Mouse (Mus musculus) T-helper 17 cell (primary cell): ENCODE data around the gene Dnpep.

Experiments
- in situ Hi-C, 2 experiments: fragments of 300-600 bp; cut with MboI, MseI; formaldehyde crosslinking; loops; 1 replicate in 1 of 2; 2 replicates in 1 of 2; pipeline ENCODE4 v1.15.1; 2025; ENCODE audit warnings: high pct_unique_total_duplicates in 2 of 2

Dnpep gene

GRCm38 (mm10) chr1:75278228-75278627 lies 39.6 kb downstream of the Dnpep start, which contains the start of gene Resp18:
Resp18 (minus strand) TSS chr1:75278415.
- in situ Hi-C loops, result loop anchor here (10.0 kb wide), 2 partner anchors 253 to 333 kb away; no protein-coding TSS in a partner anchor

DNA sequence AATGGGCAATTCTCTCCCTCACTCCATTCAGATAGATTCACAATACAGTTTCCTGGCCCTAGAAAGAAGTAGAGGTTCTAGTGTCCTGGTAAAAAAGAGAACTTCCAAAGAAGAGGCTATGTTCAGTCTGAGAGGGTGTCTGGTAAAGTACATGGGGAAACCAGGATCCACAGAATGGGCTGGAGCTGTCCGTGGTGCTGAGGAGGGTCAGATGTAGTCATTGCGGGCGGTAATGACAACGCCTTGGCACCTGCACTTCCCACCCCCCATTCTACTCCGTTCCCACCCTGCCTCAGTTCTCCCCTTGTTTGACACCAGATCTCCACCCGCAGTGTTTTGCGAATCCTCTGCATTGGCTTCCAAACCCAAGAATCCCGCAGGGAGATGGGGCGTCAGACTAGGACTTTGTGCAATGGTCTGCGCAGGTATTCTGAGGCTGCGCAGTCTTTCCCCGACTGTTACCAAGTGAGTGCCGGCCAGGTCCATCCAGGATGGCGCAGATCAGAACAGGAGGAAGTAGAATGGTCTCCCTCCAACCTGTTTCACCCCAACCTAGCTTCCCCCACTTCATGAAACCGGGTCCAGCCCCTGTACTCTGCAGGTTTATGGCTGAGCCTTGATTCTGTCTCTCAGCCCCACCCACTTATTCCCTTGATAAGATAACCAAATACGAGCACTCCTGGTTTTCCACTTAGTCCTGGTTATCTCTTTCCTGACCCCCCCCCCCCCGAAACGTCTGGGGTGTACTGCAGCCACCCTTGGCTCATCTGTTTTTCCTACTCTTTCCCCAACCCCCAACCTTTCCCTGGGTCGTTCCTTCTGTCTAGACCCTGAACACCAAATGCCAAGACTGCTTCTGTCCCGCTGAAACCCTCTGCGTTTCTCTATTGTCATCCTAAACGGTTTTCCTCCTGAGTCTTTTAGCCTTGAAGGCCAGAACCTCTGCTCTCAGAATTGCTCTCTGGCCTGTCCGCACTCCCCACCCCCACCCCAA lies 40.3 kb downstream of the Dnpep start:
- in situ Hi-C loops, result loop anchor here (10.0 kb wide), 2 partner anchors 253 to 333 kb away; no protein-coding TSS in a partner anchor

DNA sequence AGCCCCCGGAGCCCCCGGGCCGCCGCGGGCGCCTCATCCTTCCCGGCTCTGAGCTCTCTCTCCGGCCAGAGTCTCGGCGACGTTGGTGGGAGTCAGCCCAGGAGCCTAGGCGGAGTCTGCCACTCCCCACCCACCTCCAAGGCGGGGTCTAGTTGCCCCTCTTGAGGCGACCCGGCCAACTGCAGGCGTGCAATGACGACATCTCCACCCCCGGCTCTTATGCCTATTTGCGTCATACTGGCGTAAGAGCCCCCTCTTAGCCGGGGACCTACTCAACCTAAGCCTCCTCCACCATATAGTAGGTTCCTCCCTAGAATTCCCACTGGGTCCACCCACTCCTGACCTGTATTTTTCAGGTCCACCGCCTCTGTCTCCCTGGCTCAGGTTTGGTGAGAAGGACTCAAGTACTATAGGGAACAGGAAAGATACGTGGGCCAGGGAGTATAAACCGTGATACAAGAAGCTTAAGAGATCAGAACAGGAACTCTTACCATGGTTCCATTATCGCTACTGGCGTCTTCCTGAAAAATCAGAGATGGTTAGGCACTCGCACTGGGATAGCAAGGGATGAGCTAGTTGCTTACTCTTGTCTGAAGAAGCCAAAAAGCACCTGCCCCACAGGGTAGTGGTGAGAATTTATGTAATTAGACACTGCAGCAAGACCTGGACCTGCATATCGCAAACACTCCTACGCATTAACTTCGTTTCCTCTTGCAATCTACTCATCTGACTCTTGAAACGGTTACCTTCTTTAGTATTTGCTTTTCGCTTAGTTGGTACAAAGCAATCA lies 53.5 kb downstream of the Dnpep start, which contains the start of gene Ptprn:
Gene Ptprn (minus strand): TSS at position 412 of the 790 bp plus-strand sequence.
- in situ Hi-C loops, result loop anchor here in 1 of 2 experiments (5.0 kb wide), 1 partner anchor 48 kb away; no protein-coding TSS in a partner anchor

DNA sequence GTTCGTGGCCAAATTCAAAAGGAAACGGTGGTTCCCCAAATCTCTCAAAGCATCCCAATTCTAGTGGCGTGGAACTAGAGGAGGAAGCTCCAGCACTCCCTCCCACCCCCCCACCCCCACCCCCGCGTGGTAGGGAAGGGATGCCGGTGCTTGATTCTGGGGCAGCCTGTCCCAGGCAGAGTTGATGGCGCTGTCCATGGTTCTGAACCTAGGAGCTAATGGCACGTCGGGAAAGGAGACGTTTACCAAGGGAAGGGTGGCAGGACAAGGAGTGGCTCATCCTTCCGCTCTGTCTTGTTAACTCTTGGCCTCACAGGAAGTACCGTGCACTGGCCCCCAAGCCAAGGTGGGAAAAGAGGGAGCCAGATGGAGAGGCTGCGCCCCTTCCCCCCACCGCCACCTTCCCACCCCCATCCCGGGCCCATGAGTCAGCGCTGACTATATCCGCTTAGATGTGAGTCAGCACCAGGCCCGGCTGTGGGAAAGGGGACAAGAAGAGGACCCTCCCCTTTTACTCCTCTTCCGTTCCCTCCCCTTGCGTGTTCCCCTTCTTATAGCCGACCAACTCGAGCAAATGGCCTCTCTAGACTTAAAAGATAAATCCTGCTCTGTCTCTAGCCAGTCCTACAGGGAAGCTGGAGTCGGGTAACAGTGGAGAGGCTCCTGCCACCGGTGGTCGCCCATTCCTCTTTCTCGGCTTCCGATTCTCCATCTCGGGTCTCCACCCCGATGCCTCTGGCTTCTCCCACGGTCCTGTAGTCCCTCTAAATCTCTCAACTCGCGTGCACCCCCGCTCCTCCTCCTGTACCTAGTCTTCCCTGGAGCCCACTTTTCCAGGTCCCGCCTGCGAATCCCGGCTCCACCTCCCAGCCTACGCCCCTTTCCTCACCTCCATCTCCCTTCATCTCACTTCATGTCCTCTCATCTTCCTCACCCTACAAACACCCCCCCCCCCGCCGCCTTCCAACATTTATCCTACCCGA lies 54.5 kb downstream of the Dnpep start:
- in situ Hi-C loops, result loop anchor here in 1 of 2 experiments (5.0 kb wide), 1 partner anchor 49 kb away; no protein-coding TSS in a partner anchor

DNA sequence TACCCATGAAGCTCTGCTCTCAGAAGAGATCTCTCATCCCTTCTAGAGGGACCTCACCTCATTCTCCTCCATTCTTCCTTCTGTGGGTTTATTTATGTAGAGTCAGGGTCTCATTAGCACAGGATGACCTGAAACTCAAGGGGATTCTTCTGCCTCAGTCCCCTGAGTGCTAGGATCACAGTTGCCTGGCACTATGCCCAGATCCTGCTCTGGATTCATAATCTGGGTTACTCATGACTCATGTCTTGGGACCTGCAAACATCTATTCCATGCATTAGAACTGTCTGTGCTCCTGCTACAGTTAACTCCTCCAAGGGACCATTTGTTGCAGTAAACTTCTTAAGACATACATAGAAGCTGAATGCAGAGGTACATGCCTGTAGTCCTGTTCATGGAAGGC lies 56.5 kb downstream of the Dnpep start:
- in situ Hi-C loops, result loop anchor here in 1 of 2 experiments (5.0 kb wide), 1 partner anchor 51 kb away; no protein-coding TSS in a partner anchor
